Mouse (Mus musculus) CH12.LX (cell line): ENCODE data around the gene Fam162a.

ENCODE experiments used
- CHD1 ChIP-seq: IDR thresholded peaks from 2 replicates; pipeline ENCODE4 v1.6.1; 2012; ENCODE audit warnings: low read depth, low read length, improper control_type of control experiment, inconsistent platforms
- CHD2 ChIP-seq: IDR thresholded peaks from 2 replicates; pipeline ENCODE4 v1.6.1; 2011; ENCODE audit warnings: low read length, improper control_type of control experiment
- CTCF ChIP-seq, 2 experiments: IDR thresholded peaks in 1 of 2; conservative IDR thresholded peaks in 1 of 2; 2 replicates each; pipeline ENCODE4 v1.5.1; 2011 to 2012; ENCODE audit warnings: low read depth in 2 of 2, low read length in 2 of 2, improper control_type of control experiment in 1 of 2, inconsistent platforms in 1 of 2, mild to moderate bottlenecking in 1 of 2, moderate library complexity in 1 of 2
- IRF4 ChIP-seq: IDR thresholded peaks from 2 replicates; pipeline ENCODE4 v1.6.1; 2014; ENCODE audit warnings: low read depth, mild to moderate bottlenecking, inconsistent platforms, low read length, improper control_type of control experiment
- MEF2A ChIP-seq: IDR thresholded peaks from 2 replicates; pipeline ENCODE4 v1.6.1; 2014; ENCODE audit warnings: low read depth, mild to moderate bottlenecking, inconsistent platforms, low read length, improper control_type of control experiment, borderline replicate concordance
- NELFE ChIP-seq: IDR thresholded peaks from 2 replicates; pipeline ENCODE4 v1.6.1; 2011; ENCODE audit warnings: low read depth, low read length, improper control_type of control experiment
- POLR2A ChIP-seq: IDR thresholded peaks from 2 replicates; pipeline ENCODE4 v1.6.1; 2011; ENCODE audit warnings: low read depth, mild to moderate bottlenecking, improper control_type of control experiment, low read length
- SMC3 ChIP-seq: IDR thresholded peaks from 2 replicates; pipeline ENCODE4 v1.6.1; 2011; ENCODE audit warnings: low read depth, low read length, improper control_type of control experiment
- TBP ChIP-seq: conservative IDR thresholded peaks from 2 replicates; pipeline ENCODE4 v1.6.1; 2011; ENCODE audit warnings: low read depth, low read length, improper control_type of control experiment
- TCF12 ChIP-seq: IDR thresholded peaks from 2 replicates; pipeline ENCODE4 v1.6.1; 2014; ENCODE audit warnings: low read depth, mild to moderate bottlenecking, inconsistent platforms, low read length, improper control_type of control experiment
- USF1 ChIP-seq: IDR thresholded peaks from 2 replicates; pipeline ENCODE4 v1.6.1; 2014; ENCODE audit warnings: low read depth, mild to moderate bottlenecking, inconsistent platforms, low read length, improper control_type of control experiment
- ZNF384 ChIP-seq: IDR thresholded peaks from 2 replicates; pipeline ENCODE4 v1.6.1; 2012; ENCODE audit warnings: low read depth, low read length, improper control_type of control experiment, inconsistent platforms

- no peak for TF ChIP-seq TBP
- no peak for TF ChIP-seq CTCF (conservative IDR thresholded peaks at IDR 0.05 in 1 of 2, IDR thresholded peaks at IDR 0.05 in 1 of 2; ENCODE audit: low read depth in 2 of 2, low read length in 2 of 2)
- no peak for TF ChIP-seq POLR2A
- no peak for TF ChIP-seq ZNF384
- TF ChIP-seq TCF12 = no peak
- TF ChIP-seq CHD1 = no peak
- no peak for TF ChIP-seq USF1
- TF ChIP-seq MEF2A = no peak
- no peak for TF ChIP-seq SMC3
- no peak for TF ChIP-seq CHD2
- no peak for TF ChIP-seq IRF4
- TF ChIP-seq NELFE = no peak
Observed at GRCm38 (mm10) chr16:36067694-36068093, 3.7 kb downstream of the Fam162a start.
